Mouse (Mus musculus) activated CD4-positive, CD25-positive, alpha-beta regulatory T cell, adult 4 months (primary cell): ENCODE data around the gene Pou3f1. TPM values are rescaled to one million over a fixed set of nuclear protein-coding genes. Genes with fewer than 3 reads are reported as not detected.

ENCODE experiments used
- ATAC-seq: one replicate; pipeline ENCODE4 v1.8.0; 2017
- polyA plus RNA-seq, 2 experiments: library from polyadenylated mRNA; unstranded; fragments of 100-300 nt; shearing (Covaris generic); gene quantifications; one replicate each; pipeline ENCODE4 v1.2.1; 2017

The Pou3f1 gene
- polyA plus RNA-seq = not detected

DNA sequence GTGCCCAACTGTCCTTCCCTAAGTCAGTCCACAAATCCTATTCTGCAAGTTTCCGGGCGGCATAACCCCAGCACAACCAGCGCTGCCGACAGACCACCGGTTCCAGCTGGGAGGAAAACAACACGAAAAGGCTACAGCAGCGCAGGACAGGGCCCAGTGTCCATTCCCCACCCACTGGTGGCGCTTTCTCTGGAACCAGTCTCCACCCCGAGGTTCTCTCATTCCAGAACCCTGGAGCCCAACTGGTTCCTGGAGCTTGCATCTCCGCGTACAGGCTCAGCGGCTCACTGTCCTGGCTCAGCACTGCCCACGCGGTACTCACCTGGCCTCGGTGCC lies at the start of gene Pou3f1:
Gene Pou3f1 (plus strand): TSS at position 290 of the 336 bp plus-strand sequence.
- no peak for ATAC-seq

GRCm38 (mm10) chr4:124607166-124607565 lies 49.4 kb upstream of the Pou3f1 start:
- no peak for ATAC-seq

GRCm38 (mm10) chr4:124610066-124610465 lies 46.5 kb upstream of the Pou3f1 start:
- no peak for ATAC-seq

- ATAC-seq = no peak
Measured at GRCm38 (mm10) chr4:124610703-124611102, 45.9 kb upstream of the Pou3f1 start, which contains the start of gene 3100002H09Rik. TSS of gene 3100002H09Rik (minus strand) at chr4:124610803.

GRCm38 (mm10) chr4:124611768-124612167 lies 44.8 kb upstream of the Pou3f1 start:
- ATAC-seq = no peak

GRCm38 (mm10) chr4:124614189-124614588 lies 42.4 kb upstream of the Pou3f1 start:
- no peak for ATAC-seq

DNA sequence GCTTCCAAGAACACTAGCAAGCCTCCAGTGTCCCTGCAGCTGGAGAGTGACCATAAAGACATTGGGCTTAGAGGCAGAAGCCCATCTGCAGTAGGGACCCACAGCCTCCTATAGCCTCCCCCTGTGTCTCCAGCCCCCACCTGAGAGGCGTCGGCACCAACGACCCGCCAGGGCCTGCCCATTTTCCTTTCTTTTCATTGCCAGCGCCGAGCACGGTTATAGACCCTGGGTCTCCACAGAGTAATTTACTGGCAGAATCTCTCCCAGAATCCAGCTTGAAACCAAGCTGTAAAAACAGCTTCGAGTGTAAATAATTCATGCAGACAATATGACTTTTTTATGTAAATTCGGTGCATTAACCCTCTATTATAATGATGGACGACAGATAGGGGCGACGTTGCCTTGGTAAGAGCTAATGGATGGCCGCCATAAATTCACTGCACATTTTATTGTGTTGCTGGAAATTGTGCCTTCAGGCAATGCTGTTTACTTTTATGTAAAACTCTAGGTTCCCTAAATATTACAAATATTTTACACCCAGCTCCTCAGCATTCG lies 41.1 kb upstream of the Pou3f1 start:
- no peak for ATAC-seq

DNA sequence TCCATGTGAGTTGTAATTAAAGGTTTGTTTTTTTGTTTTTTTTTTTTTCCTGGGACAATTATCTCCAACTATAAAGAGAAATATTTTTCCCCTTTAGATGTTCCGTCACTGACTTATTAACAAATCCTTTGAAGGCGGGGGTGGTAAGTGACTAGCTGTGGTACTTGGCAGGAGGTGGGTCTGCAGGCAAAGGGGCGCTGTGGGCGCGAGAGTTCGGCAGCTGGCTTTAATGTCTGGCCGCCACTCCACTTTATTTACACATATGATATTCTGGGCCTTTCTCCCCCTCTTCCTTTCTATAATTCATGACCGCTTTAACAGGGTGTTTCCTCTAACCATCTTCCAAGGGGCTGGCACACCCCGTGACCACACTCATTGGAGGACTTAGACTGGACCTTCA lies 40.6 kb upstream of the Pou3f1 start:
- ATAC-seq = no peak

DNA sequence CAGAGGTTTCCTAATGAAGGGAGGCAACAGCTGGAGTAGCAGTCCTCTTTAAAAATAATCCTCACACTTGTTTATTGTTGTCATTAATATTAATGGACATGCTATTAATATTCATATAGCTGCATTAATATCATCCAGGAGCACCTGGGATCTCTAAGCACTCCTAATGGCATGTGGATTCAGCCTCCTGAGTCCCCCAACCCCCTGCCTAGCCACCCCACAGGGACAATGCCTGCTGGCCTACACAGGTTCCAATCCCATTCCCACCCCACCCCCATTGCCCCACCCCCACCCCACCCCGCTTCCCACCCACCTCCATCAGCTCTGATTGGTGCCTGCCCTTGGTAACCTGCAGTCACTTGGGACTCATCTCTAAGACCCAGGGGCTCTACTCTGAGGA lies 40.0 kb upstream of the Pou3f1 start:
- no peak for ATAC-seq

DNA sequence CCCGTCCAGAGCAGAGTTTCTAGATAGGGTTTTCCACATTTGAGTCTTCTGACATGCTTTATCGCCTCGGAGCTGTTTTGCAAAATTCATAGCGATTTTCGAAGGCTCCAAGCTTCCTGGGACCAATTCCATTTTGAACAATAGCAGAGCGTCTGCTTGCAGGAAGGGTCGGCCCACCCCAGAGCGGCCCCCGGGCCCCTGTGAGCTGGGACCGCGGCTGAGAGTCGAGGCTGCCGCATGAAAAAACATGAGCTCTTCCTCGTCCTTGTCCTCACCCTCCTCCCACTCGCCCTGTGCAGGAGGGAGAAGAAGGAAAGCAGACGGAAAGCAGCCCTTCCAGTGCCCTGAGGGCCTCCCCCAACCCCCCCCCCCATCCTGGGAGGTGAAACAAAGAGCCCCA lies 38.0 kb upstream of the Pou3f1 start:
- no peak for ATAC-seq

GRCm38 (mm10) chr4:124621406-124621805 lies 35.2 kb upstream of the Pou3f1 start:
- no peak for ATAC-seq

GRCm38 (mm10) chr4:124622566-124622965 lies 34.0 kb upstream of the Pou3f1 start:
- no peak for ATAC-seq

- no peak for ATAC-seq
Measured at GRCm38 (mm10) chr4:124624111-124624581, 32.5 kb upstream of the Pou3f1 start.

- ATAC-seq = no peak
Measured at GRCm38 (mm10) chr4:124626836-124627235, 29.8 kb upstream of the Pou3f1 start.

DNA sequence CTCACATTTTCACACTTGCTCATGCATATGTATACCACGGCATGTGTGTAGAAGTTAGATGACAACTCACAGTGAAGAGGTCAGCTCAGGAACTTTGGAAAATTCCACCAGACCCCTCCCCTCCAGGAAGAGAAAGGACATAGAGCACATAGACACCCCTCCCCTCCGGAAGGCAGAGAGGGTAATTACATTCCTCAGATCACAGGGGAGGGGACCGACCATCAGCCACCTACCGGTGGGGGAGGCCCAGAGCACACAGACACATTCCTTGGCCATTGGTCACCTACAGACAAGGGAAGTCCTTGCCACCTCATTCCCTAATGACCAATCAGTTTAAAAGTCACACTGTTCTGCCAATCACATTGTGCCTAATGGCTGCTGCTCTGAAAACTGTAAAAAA lies 25.2 kb upstream of the Pou3f1 start:
- ATAC-seq = no peak

GRCm38 (mm10) chr4:124632856-124633255 lies 23.8 kb upstream of the Pou3f1 start:
- ATAC-seq = no peak

DNA sequence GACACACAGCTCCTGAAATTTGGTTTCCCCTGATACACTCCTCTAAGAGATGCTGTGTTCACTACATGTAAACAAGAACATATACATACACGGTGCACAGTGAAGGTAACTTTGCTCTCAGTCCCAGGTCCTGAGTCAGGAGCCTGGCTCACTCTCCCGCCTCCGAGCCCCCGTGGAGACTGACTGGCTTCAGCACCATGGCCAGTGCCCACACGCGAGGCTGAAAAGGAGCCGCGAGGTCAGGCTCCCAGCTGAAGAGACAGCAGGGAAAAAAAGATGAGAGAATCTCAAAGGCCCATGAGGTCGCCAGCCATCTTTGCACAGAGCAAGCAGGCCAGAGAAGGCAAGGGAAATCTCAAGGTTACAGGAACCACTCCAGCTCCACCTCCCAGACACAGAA lies 23.3 kb upstream of the Pou3f1 start:
- ATAC-seq = no peak

GRCm38 (mm10) chr4:124639715-124640114 lies 16.9 kb upstream of the Pou3f1 start:
- ATAC-seq = no peak

DNA sequence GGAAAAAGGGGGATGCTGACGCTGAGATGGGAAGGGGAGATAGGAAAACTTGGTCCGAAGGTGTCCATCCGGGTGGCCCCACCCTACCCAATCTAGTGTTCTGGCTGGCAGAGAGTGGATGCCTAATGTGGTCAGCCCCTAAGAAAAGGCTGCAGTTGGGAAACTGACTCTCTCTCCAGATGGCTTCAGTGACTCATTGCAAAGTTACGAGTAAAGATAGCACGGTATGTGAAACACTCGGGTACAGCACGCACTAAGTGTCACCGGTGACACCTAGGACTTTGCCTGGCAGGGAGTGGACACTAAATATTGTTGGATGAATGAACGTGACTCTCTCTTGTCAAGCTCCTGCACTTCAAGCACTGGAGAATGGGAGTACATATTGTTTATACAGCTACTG lies 12.7 kb upstream of the Pou3f1 start:
- ATAC-seq = no peak

DNA sequence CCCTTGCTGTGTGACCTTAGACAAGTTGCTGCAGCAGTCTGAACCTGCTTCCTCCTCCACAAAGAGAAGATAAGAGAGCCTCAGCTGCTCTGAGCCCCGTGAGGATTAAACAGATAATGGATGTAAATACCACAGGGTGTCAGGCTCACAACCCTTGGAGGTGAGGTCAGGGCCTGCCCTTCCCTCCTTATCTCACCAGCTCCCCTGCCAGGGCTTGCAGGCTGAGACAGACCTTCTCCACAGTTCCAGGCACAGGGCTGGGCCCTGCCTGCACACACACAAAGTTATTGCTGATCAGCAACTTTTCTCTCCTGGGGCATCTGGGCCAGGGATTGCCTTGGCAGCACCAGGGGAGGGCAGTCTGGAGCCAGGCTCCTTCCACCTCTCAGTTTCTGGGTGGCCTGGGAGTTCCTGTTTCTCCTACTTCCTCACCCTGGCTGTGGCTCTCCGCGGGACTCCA lies 11.6 kb upstream of the Pou3f1 start:
- ATAC-seq = no peak

DNA sequence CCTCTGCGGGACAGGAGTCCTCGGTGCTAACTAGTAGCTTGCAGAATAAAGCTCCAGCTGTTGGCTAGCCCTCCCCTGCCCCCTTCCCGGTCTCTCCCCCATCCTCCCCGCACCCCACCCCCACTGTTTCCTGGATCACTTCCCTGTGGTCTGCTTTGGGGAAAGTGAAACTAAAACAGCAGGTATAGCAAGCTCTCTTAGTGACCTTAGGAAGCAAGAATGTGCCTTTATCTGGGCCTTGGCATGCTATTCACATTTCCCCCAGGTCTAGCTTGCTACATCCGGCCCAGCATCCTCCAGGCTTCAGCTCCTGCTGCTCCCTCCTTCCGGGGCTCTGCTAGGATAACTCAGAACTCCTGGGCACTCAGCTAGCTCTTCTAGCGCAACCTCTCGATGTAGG lies 10.0 kb upstream of the Pou3f1 start:
- ATAC-seq = no peak

- ATAC-seq = no peak
Measured at GRCm38 (mm10) chr4:124647909-124648308, 8.7 kb upstream of the Pou3f1 start.

- ATAC-seq = no peak
Measured at GRCm38 (mm10) chr4:124652886-124653285, 3.7 kb upstream of the Pou3f1 start.

- peak; percentile 67 for ATAC-seq
Measured at GRCm38 (mm10) chr4:124656854-124657650, 445 bp downstream of the Pou3f1 start.
